Mouse (Mus musculus) CH12.LX (cell line): ENCODE results near the gene Psma1. TPM values are rescaled to one million over a fixed set of nuclear protein-coding genes. Genes with fewer than 3 reads are reported as not detected.

ENCODE experiments used
- DNase-seq: peaks from one replicate; pipeline ENCODE4 v3.0.0-alpha.2; 2013; ENCODE audit errors: extremely low read depth
- H3K27ac ChIP-seq: 2 replicates; pipeline ENCODE4 v1.5.1; 2012; ENCODE audit warnings: low read depth, mild to moderate bottlenecking, control low read depth, moderate library complexity; ENCODE audit not compliant: insufficient read depth
- H3K27me3 ChIP-seq: replicated peaks from 2 replicates; pipeline ENCODE3; 2012; ENCODE audit warnings: inconsistent platforms
- H3K36me3 ChIP-seq, 2 experiments: replicated peaks in 1 of 2; 2 replicates each; pipeline versions ENCODE3 to v1.6.1; 2012; ENCODE audit warnings: inconsistent platforms in 1 of 2, low read length in 1 of 2, mild to moderate bottlenecking in 1 of 2, mixed read lengths in 1 of 2, moderate library complexity in 1 of 2; ENCODE audit not compliant: control insufficient read depth in 1 of 2, insufficient read depth in 1 of 2
- H3K4me1 ChIP-seq, 2 experiments: 2 replicates each; pipeline ENCODE4 v1.6.1; 2012; ENCODE audit warnings: inconsistent platforms in 1 of 2, moderate library complexity in 1 of 2; ENCODE audit not compliant: insufficient read depth in 2 of 2, control insufficient read depth in 1 of 2
- H3K4me2 ChIP-seq: 2 replicates; pipeline ENCODE4 v1.6.1; 2012; ENCODE audit warnings: low read depth, mild to moderate bottlenecking, control low read depth; ENCODE audit not compliant: poor library complexity, insufficient read depth, severe bottlenecking
- H3K4me3 ChIP-seq, 3 experiments: fragments of 150-350 bp in 1 of 3; sonication (generic) in 1 of 3; replicated peaks in 1 of 3; 2 replicates each; pipeline versions ENCODE3 to v1.5.1; 2011 to 2012; ENCODE audit warnings: low read depth in 2 of 3, low read length in 2 of 3, mild to moderate bottlenecking in 2 of 3, moderate library complexity in 2 of 3, control low read depth in 1 of 3, improper control_type of control experiment in 1 of 3, inconsistent platforms in 1 of 3, mixed read lengths in 1 of 3; ENCODE audit not compliant: poor library complexity in 1 of 3
- H3K79me2 ChIP-seq: replicated peaks from 2 replicates; pipeline ENCODE4 v1.6.1; 2012; ENCODE audit warnings: mild to moderate bottlenecking, moderate library complexity; ENCODE audit not compliant: control insufficient read depth, poor library complexity, insufficient read depth, severe bottlenecking; ENCODE audit errors: extremely low read depth
- H3K9ac ChIP-seq: 2 replicates; pipeline ENCODE4 v1.6.1; 2012; ENCODE audit warnings: low read depth, mild to moderate bottlenecking, control low read depth, moderate library complexity; ENCODE audit not compliant: insufficient read depth
- H3K9me3 ChIP-seq: replicated peaks from 2 replicates; pipeline ENCODE3; 2012; ENCODE audit warnings: low read length, inconsistent platforms, mixed read lengths
- CHD2 ChIP-seq: IDR thresholded peaks from 2 replicates; pipeline ENCODE4 v1.6.1; 2011; ENCODE audit warnings: low read length, improper control_type of control experiment
- ELF1 ChIP-seq: IDR thresholded peaks from 2 replicates; pipeline ENCODE4 v1.6.1; 2014; ENCODE audit warnings: low read depth, mild to moderate bottlenecking, inconsistent platforms, low read length, improper control_type of control experiment
- HCFC1 ChIP-seq: IDR thresholded peaks from 2 replicates; pipeline ENCODE4 v1.6.1; 2012; ENCODE audit warnings: low read depth, mild to moderate bottlenecking, inconsistent platforms, low read length, improper control_type of control experiment
- JUN ChIP-seq: IDR thresholded peaks from 2 replicates; pipeline ENCODE4 v1.6.1; 2011; ENCODE audit warnings: low read depth, mild to moderate bottlenecking, low read length, improper control_type of control experiment, moderate library complexity; ENCODE audit not compliant: insufficient read depth
- JUND ChIP-seq: conservative IDR thresholded peaks from 2 replicates; pipeline ENCODE4 v1.6.1; 2011; ENCODE audit warnings: low read depth, low read length, improper control_type of control experiment
- MAFK ChIP-seq: IDR thresholded peaks from 2 replicates; pipeline ENCODE4 v1.6.1; 2011; ENCODE audit warnings: low read length, improper control_type of control experiment; ENCODE audit not compliant: insufficient replicate concordance
- MAZ ChIP-seq: IDR thresholded peaks from 2 replicates; pipeline ENCODE4 v1.6.1; 2012; ENCODE audit warnings: low read depth, mild to moderate bottlenecking, inconsistent platforms, low read length, improper control_type of control experiment, moderate library complexity
- MEF2A ChIP-seq: IDR thresholded peaks from 2 replicates; pipeline ENCODE4 v1.6.1; 2014; ENCODE audit warnings: low read depth, mild to moderate bottlenecking, inconsistent platforms, low read length, improper control_type of control experiment, borderline replicate concordance
- NELFE ChIP-seq: IDR thresholded peaks from 2 replicates; pipeline ENCODE4 v1.6.1; 2011; ENCODE audit warnings: low read depth, low read length, improper control_type of control experiment
- PAX5 ChIP-seq: IDR thresholded peaks from 2 replicates; pipeline ENCODE4 v1.6.1; 2012; ENCODE audit warnings: low read length, inconsistent platforms, mixed read lengths
- POLR2A ChIP-seq: IDR thresholded peaks from 2 replicates; pipeline ENCODE4 v1.6.1; 2011; ENCODE audit warnings: low read depth, mild to moderate bottlenecking, improper control_type of control experiment, low read length
- RAD21 ChIP-seq: IDR thresholded peaks from 2 replicates; pipeline ENCODE4 v1.6.1; 2011; ENCODE audit warnings: low read depth, mild to moderate bottlenecking, low read length, improper control_type of control experiment, moderate library complexity
- RCOR1 ChIP-seq: conservative IDR thresholded peaks from 2 replicates; pipeline ENCODE4 v1.6.1; 2012; ENCODE audit warnings: low read depth, mild to moderate bottlenecking, inconsistent platforms, low read length, improper control_type of control experiment
- TBP ChIP-seq: conservative IDR thresholded peaks from 2 replicates; pipeline ENCODE4 v1.6.1; 2011; ENCODE audit warnings: low read depth, low read length, improper control_type of control experiment
- USF1 ChIP-seq: IDR thresholded peaks from 2 replicates; pipeline ENCODE4 v1.6.1; 2014; ENCODE audit warnings: low read depth, mild to moderate bottlenecking, inconsistent platforms, low read length, improper control_type of control experiment
- ZC3H11A ChIP-seq: IDR thresholded peaks from 2 replicates; pipeline ENCODE4 v1.6.1; 2012; ENCODE audit warnings: low read depth, mild to moderate bottlenecking, inconsistent platforms, low read length, improper control_type of control experiment
- ZMIZ1 ChIP-seq: IDR thresholded peaks from 2 replicates; pipeline ENCODE4 v1.6.1; 2012; ENCODE audit warnings: low read depth, mild to moderate bottlenecking, inconsistent platforms, low read length, improper control_type of control experiment
- ZNF384 ChIP-seq: IDR thresholded peaks from 2 replicates; pipeline ENCODE4 v1.6.1; 2012; ENCODE audit warnings: low read depth, low read length, improper control_type of control experiment, inconsistent platforms
- dilution Hi-C: fragments of 300-500 bp; cut with MboI; formaldehyde crosslinking; loops from 2 replicates; pipeline ENCODE4 v1.14.3; 2020; ENCODE audit warnings: low sequenced_read_pairs; ENCODE audit not compliant: extremely low pct_unique_long_range_greater_than_20kb, extremely low pct_ligation_motif_present
- in situ Hi-C: fragments of 300-500 bp; cut with MboI; formaldehyde crosslinking; loops from 3 replicates; pipeline ENCODE4 v1.14.3; 2019; ENCODE audit warnings: low sequenced_read_pairs, low pct_ligation_motif_present, low pct_unique_long_range_greater_than_20kb, mixed read lengths
- polyA plus RNA-seq: library from polyadenylated mRNA; unstranded; fragments of >175 nt; gene quantifications from 2 replicates; pipeline ENCODE4 v1.2.1, GENCODE M21; 2012; ENCODE audit warnings: low read depth; ENCODE audit not compliant: insufficient read length
- total RNA-seq, 2 experiments: library from RNA; depleted of rRNA; stranded (reverse); fragments of 300-350 nt in 1 of 2; fragments of >200 nt in 1 of 2; gene quantifications; 2 replicates each; pipeline ENCODE4 v1.2.3; 2012 to 2014

The Psma1 gene
- total and polyA plus RNA-seq, 3 experiments = 297 to 706 (median 393) TPM

- H3K4me1 ChIP-seq = no peaks in the 10 kb centered on the region
- H3K9me3 ChIP-seq = no peaks in the 10 kb centered on the region
- H3K79me2 ChIP-seq = no peaks in the 10 kb centered on the region
- dilution Hi-C loops (no loop called here), in situ Hi-C loops (no loop called here)
- H3K4me2 ChIP-seq = no peak overlapping the region
- no peak overlapping the region for H3K4me3 ChIP-seq
- H3K27me3 ChIP-seq = no peaks in the 10 kb centered on the region
- H3K36me3 ChIP-seq = peaks cover 44 to 70% of the 10 kb centered on the region in 2 experiments
- DNase-seq = no peak
- no peak overlapping the region for H3K27ac ChIP-seq
- TF ChIP-seq RAD21 (no peak), ZNF384 (no peak), POLR2A (no peak), NELFE (no peak), USF1 (no peak), JUN (no peak), ELF1 (no peak), CHD2 (no peak), ZC3H11A (no peak), JUND (no peak), TBP (no peak), RCOR1 (no peak), HCFC1 (no peak)
- no peak overlapping the region for H3K9ac ChIP-seq
Observed at GRCm38 (mm10) chr7:114226521-114226920, 49.4 kb downstream of the Psma1 start.

GRCm38 (mm10) chr7:114220433-114220832 is 55.5 kb downstream of the Psma1 start:
- no peak overlapping the region for H3K27ac ChIP-seq
- in situ Hi-C loops (no loop called here), dilution Hi-C loops (no loop called here)
- H3K4me3 ChIP-seq = no peak overlapping the region
- no peaks in the 10 kb centered on the region for H3K9me3 ChIP-seq
- H3K4me1 ChIP-seq = no peaks in the 10 kb centered on the region
- no peaks in the 10 kb centered on the region for H3K79me2 ChIP-seq
- H3K9ac ChIP-seq = no peak overlapping the region
- no peak overlapping the region for H3K4me2 ChIP-seq
- peaks cover 44 to 63% of the 10 kb centered on the region in 2 experiments for H3K36me3 ChIP-seq
- DNase-seq = no peak
- no peak for TF ChIP-seq MAFK
- TF ChIP-seq TBP = no peak
- no peak for TF ChIP-seq ZNF384
- no peak for TF ChIP-seq MEF2A
- no peak for TF ChIP-seq USF1
- TF ChIP-seq PAX5 = no peak
- TF ChIP-seq MAZ = no peak
- no peak for TF ChIP-seq ZMIZ1
- no peak for TF ChIP-seq RCOR1
- H3K27me3 ChIP-seq = no peaks in the 10 kb centered on the region
